Mouse (Mus musculus) c-Kit-positive CD71-positive TER-119-negative erythroid progenitor cells, embryonic 14.5 days (primary cell): ENCODE data around the gene Cnga3.

Experiments
- DNase-seq: peaks from one replicate; pipeline ENCODE4 v3.0.0-alpha.2; 2013; ENCODE audit warnings: low read depth

Gene Cnga3

GRCm38 (mm10) chr1:37287748-37288147, 73.5 kb downstream of the Cnga3 start:
- no peak for DNase-seq

GRCm38 (mm10) chr1:37288181-37288935, 74.1 kb downstream of the Cnga3 start:
- no peak for DNase-seq

- DNase-seq = no peak
Observed at GRCm38 (mm10) chr1:37288941-37289340, 74.7 kb downstream of the Cnga3 start.

GRCm38 (mm10) chr1:37296414-37296813, 82.2 kb downstream of the Cnga3 start:
- DNase-seq = no peak

DNA sequence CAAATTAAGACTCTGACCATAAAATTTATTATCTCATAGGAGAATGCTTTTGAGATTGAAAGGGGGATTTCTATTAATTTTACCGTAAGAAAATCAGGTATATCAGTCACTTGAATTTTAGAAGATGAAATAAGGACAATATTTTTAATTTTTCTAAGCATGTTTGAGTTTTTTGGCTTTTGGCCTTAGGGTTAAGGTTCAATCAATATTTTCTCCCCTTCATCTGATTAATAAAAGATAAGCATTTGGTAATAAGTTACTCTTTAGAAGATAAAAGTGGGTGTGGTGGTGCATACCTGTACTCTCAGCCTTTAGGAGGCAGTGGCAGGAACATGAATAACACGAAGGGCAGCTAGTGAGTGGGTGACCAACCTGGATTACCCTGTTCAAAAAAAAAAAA, 84.7 kb downstream of the Cnga3 start:
- no peak for DNase-seq

GRCm38 (mm10) chr1:37299540-37300491, 85.6 kb downstream of the Cnga3 start, which contains the start of gene Inpp4a:
Gene Inpp4a, plus strand, starts transcription at chr1:37299865.
- DNase-seq = peak; percentile 81

GRCm38 (mm10) chr1:37300650-37301049, 86.4 kb downstream of the Cnga3 start:
- no peak for DNase-seq

DNA sequence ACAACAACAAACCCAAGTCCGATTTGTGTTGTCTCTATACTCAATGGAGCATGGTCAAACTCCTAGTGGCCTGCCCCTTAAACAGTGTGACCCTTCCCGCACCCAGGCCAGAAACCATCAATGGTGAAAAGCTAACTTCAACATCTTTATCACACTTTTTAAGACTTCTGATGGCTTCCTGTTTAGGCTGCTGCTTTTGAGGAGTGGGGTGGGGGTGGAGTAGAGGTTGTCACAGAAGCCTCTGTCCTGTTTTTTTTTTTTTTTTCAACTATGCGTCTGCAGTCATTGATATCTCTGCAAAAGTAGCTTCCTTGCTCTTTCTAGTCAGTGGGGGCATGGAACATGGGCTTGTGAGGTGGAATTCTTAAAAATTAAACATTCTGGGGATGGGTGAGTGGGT, 88.6 kb downstream of the Cnga3 start:
- no peak for DNase-seq

GRCm38 (mm10) chr1:37305691-37306287, 91.6 kb downstream of the Cnga3 start:
- DNase-seq = no peak

DNA sequence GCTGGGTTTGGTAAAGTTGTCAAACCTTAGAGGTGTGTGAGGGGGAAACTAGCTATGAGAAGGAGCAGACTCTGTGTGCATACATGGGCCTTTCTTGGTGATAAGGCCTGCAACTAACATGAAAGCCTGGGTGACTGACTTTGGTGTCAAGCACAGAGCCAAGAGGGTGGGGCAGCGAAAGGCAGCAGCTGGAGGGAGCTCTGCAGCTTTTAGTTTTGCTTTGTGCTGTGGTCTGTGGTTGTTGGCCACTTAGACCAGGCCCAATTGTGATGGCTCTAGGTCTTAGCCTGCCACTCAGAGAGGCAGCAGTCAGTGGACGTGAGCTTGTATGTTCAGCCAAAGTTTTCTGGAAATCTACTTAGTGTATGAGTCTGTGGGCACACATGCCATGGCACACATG, 93.4 kb downstream of the Cnga3 start:
- no peak for DNase-seq

DNA sequence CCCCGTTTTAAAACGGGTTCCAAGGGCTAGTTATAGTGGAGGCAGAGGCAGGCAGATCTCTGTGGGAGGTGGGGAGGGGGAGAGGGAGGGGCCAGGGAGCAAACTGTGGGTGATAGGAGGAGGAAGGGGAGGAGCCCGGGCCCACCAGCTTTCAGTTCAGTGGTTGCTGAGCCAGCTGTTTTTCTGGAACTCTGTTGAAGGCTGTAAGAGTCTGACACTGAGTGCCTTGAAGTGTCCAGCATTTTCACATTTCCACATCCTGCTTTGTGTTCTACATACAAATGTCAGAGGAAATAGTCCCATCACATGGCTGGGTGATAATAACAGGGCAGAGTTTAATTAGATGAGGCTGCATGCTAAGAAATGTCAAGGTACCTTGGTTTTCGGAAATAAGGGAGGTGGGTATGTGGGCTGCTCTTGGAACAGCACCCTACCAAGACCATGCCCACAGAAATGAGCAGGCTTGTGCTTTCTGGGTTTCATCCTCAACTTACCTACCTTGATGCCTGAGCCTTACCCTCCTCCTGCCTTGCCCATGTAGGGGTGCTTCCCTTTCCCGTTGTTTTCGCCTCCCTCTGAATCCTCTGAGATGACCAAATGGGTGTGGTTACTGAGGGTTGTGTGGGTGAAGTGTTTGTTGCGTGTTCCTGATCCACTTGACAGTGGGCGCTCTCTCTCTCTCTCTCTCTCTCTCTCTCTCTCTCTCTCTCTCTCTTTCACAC, 93.9 kb downstream of the Cnga3 start:
- DNase-seq = no peak

GRCm38 (mm10) chr1:37308743-37309100, 94.5 kb downstream of the Cnga3 start:
- no peak for DNase-seq

GRCm38 (mm10) chr1:37309939-37310515, 95.8 kb downstream of the Cnga3 start:
- DNase-seq = no peak
